Mouse (Mus musculus) cerebellum, adult 2 months (tissue): ENCODE results near the gene AC161166.1.

Experiments
- CTCF ChIP-seq: fragments of 200-500 bp; IDR thresholded peaks from 2 replicates; pipeline ENCODE4 v1.5.1; 2011; ENCODE audit warnings: low read depth, mild to moderate bottlenecking, control low read depth, low read length, moderate library complexity, borderline replicate concordance; ENCODE audit not compliant: insufficient read depth
- POLR2A ChIP-seq: fragments of 200-500 bp; IDR thresholded peaks from 2 replicates; pipeline ENCODE4 v1.6.1; 2011; ENCODE audit warnings: low read length, control low read depth, borderline replicate concordance; ENCODE audit not compliant: insufficient read depth

- TF ChIP-seq POLR2A (no peak), CTCF (no peak)
Measured at GRCm38 (mm10) chr7:24507726-24508114, 4.5 kb downstream of the AC161166.1 start.
